Mouse (Mus musculus): ENCODE measurements around the gene Srarp. TPM values are rescaled to one million over a fixed set of nuclear protein-coding genes. Genes with fewer than 3 reads are reported as not detected.

Gene Srarp
- 0.68 and 0.96 TPM in 2 replicates for polyA plus RNA-seq (2015; fragmentation: Nextera tagmentation; extraction: Ambion mirVana)

GRCm38 (mm10) chr4:141435974-141436373 lies at the start of gene Srarp:
Srarp (minus strand) TSS chr4:141436105.

GRCm38 (mm10) chr4:141444451-141445327 lies 8.8 kb upstream of the Srarp start, which contains the start of gene Zbtb17:
Zbtb17 (plus strand) TSS chr4:141444654.

GRCm38 (mm10) chr4:141420192-141420829 lies 15.6 kb downstream of the Srarp start, which contains the start of gene Hspb7:
Hspb7 (plus strand) TSS chr4:141420779.

GRCm38 (mm10) chr4:141415924-141416323 lies 20.0 kb downstream of the Srarp start, which contains the start of gene Clcnkb:
Clcnkb (minus strand) TSS chr4:141416014.

GRCm38 (mm10) chr4:141398545-141398944 lies 37.4 kb downstream of the Srarp start, which contains the start of gene Clcnka:
Clcnka (minus strand) TSS chr4:141398724.

Other genes with a start within 250 kb of the Srarp start
- gene Rsg1, start 222.1 kb downstream of the Srarp start, polyA plus RNA-seq (2015; fragmentation: Nextera tagmentation; extraction: Ambion mirVana) = 6.8 and 7.7 TPM in 2 replicates
- 2.4 and 2.9 TPM in 2 replicates for gene Arhgef19, start 196.6 kb downstream of the Srarp start, polyA plus RNA-seq (2015; fragmentation: Nextera tagmentation; extraction: Ambion mirVana)
- 0.45 and 0.59 TPM in 2 replicates for gene Epha2, start 134.9 kb downstream of the Srarp start, polyA plus RNA-seq (2015; fragmentation: Nextera tagmentation; extraction: Ambion mirVana)
- gene Fam131c, start 67.9 kb downstream of the Srarp start, polyA plus RNA-seq (2015; fragmentation: Nextera tagmentation; extraction: Ambion mirVana) = 54.6 and 64.8 TPM in 2 replicates
- 0.08 TPM in 1 of 2 replicates, not detected in the other for gene Clcnka, start 37.4 kb downstream of the Srarp start, polyA plus RNA-seq (2015; fragmentation: Nextera tagmentation; extraction: Ambion mirVana)
- not detected in 2 replicates for gene Clcnkb, start 20.1 kb downstream of the Srarp start, polyA plus RNA-seq (2015; fragmentation: Nextera tagmentation; extraction: Ambion mirVana)
- 0.05 and 0.22 TPM in 2 replicates for gene Hspb7, start 15.3 kb downstream of the Srarp start, polyA plus RNA-seq (2015; fragmentation: Nextera tagmentation; extraction: Ambion mirVana)
- 23.1 and 24.6 TPM in 2 replicates for gene Zbtb17, start 8.5 kb upstream of the Srarp start, polyA plus RNA-seq (2015; fragmentation: Nextera tagmentation; extraction: Ambion mirVana)
- gene Spen, start 102.5 kb upstream of the Srarp start, polyA plus RNA-seq (2015; fragmentation: Nextera tagmentation; extraction: Ambion mirVana) = 12.4 and 13.7 TPM in 2 replicates
- 12.9 and 13.6 TPM in 2 replicates for gene Fblim1, start 170.0 kb upstream of the Srarp start, polyA plus RNA-seq (2015; fragmentation: Nextera tagmentation; extraction: Ambion mirVana)
- gene Tmem82, start 182.5 kb upstream of the Srarp start, polyA plus RNA-seq (2015; fragmentation: Nextera tagmentation; extraction: Ambion mirVana) = 0.52 and 0.62 TPM in 2 replicates
- gene Slc25a34, start 187.7 kb upstream of the Srarp start, polyA plus RNA-seq (2015; fragmentation: Nextera tagmentation; extraction: Ambion mirVana) = 2.0 and 2.5 TPM in 2 replicates
- 8.6 and 8.7 TPM in 2 replicates for gene Plekhm2, start 228.8 kb upstream of the Srarp start, polyA plus RNA-seq (2015; fragmentation: Nextera tagmentation; extraction: Ambion mirVana)
- gene Rsc1a1, start 249.5 kb upstream of the Srarp start, polyA plus RNA-seq (2015; fragmentation: Nextera tagmentation; extraction: Ambion mirVana) = not detected in 2 replicates